Mouse (Mus musculus) heart, postnatal 4 days (tissue): ENCODE data around the gene Cmss1. TPM values are rescaled to one million over a fixed set of nuclear protein-coding genes. Genes with fewer than 3 reads are reported as not detected.
"Not testable (repeated sequence)": the region's sequence is repeated elsewhere in the genome, so short reads cannot be mapped to it uniquely, and the experiment has no call there.

Experiments used
- DNase-seq: peaks from one replicate; pipeline ENCODE4 v3.0.0; 2021
- total RNA-seq, 2 experiments: library from RNA; stranded (reverse); gene quantifications; 2 replicates each; pipeline ENCODE4 v1.2.3; 2021

The Cmss1 gene
- total RNA-seq, 2 experiments from 2014 or later: 33.9 to 39.6 TPM

GRCm38 (mm10) chr16:57423001-57423800 is 183.5 kb downstream of the Cmss1 start:
- no peak for DNase-seq

GRCm38 (mm10) chr16:57421680-57422417 is 184.8 kb downstream of the Cmss1 start:
- DNase-seq: no peak

- peak; percentile 62 for DNase-seq
Measured at GRCm38 (mm10) chr16:57420773-57421556, 185.7 kb downstream of the Cmss1 start.

GRCm38 (mm10) chr16:57419881-57420280 is 186.8 kb downstream of the Cmss1 start:
- DNase-seq: no peak

- peak; percentile 52 for DNase-seq
Measured at GRCm38 (mm10) chr16:57419332-57419731, 187.3 kb downstream of the Cmss1 start.

GRCm38 (mm10) chr16:57417955-57418354 is 188.7 kb downstream of the Cmss1 start:
- no peak for DNase-seq

GRCm38 (mm10) chr16:57417017-57417416 is 189.6 kb downstream of the Cmss1 start:
- DNase-seq: no peak

- peak; percentile 36 for DNase-seq
Measured at GRCm38 (mm10) chr16:57416049-57416448, 190.6 kb downstream of the Cmss1 start.

GRCm38 (mm10) chr16:57412766-57413165 is 193.9 kb downstream of the Cmss1 start:
- no peak for DNase-seq

- no peak for DNase-seq
Measured at GRCm38 (mm10) chr16:57403825-57404224, 202.8 kb downstream of the Cmss1 start.

- DNase-seq: no peak
Measured at GRCm38 (mm10) chr16:57402910-57403309, 203.8 kb downstream of the Cmss1 start.

GRCm38 (mm10) chr16:57401702-57402101 is 205.0 kb downstream of the Cmss1 start:
- no peak for DNase-seq

GRCm38 (mm10) chr16:57399566-57399965 is 207.1 kb downstream of the Cmss1 start:
- DNase-seq: no peak

- DNase-seq: peak; percentile 85
Measured at GRCm38 (mm10) chr16:57398387-57399214, 208.1 kb downstream of the Cmss1 start.

GRCm38 (mm10) chr16:57397845-57398244 is 208.8 kb downstream of the Cmss1 start:
- DNase-seq: no peak

GRCm38 (mm10) chr16:57396249-57396648 is 210.4 kb downstream of the Cmss1 start:
- no peak for DNase-seq

GRCm38 (mm10) chr16:57393161-57393560 is 213.5 kb downstream of the Cmss1 start:
- peak; percentile 65 for DNase-seq

- no peak for DNase-seq
Measured at GRCm38 (mm10) chr16:57392461-57392860, 214.2 kb downstream of the Cmss1 start.

GRCm38 (mm10) chr16:57391171-57391570 is 215.5 kb downstream of the Cmss1 start:
- not testable (repeated sequence) for DNase-seq

GRCm38 (mm10) chr16:57389566-57390251 is 217.0 kb downstream of the Cmss1 start:
- DNase-seq: no peak

GRCm38 (mm10) chr16:57384274-57384673 is 222.4 kb downstream of the Cmss1 start:
- DNase-seq: no peak
